Mouse (Mus musculus): ENCODE results near the gene Smco3.

GRCm38 (mm10) chr6:136852762-136853161 is 17.5 kb upstream of the Smco3 start:
- TF ChIP-seq CTCF (conservative IDR thresholded peaks at IDR 0.05; ENCODE audit: low read length) = no peak
- no peak for TF ChIP-seq POU5F1 (IDR thresholded peaks at IDR 0.05; ENCODE audit: borderline replicate concordance, low read length)
- TF ChIP-seq NANOG (IDR thresholded peaks at IDR 0.05; ENCODE audit: borderline replicate concordance, low read length) = no peak
